Mouse (Mus musculus) left cerebral cortex, postnatal 14 days (tissue): ENCODE data around the gene Ubb. TPM values are rescaled to one million over a fixed set of nuclear protein-coding genes. Genes with fewer than 3 reads are reported as not detected.

Experiments
- DNase-seq, 2 experiments: peaks; one replicate each; pipeline ENCODE4 v3.0.0; 2021 to 2022; ENCODE audit warnings: low spot score in 2 of 2, mixed read lengths in 1 of 2
- intact Hi-C: fragments of 180-260 bp; cut with DNase I; formaldehyde crosslinking; loops from one replicate; pipeline ENCODE4 v1.15.1; 2025
- total RNA-seq, 2 experiments: library from RNA; stranded (reverse); gene quantifications; 2 replicates each; pipeline ENCODE4 v1.2.3; 2021

Ubb gene
- total RNA-seq, 2 experiments from 2014 or later, result 1,710 to 1,861 TPM

GRCm38 (mm10) chr11:62543991-62544390 is 7.0 kb upstream of the Ubb start:
- DNase-seq, result no peak
- intact Hi-C loops, result no loop called here

- peak; percentile 26 to 62 for DNase-seq
- intact Hi-C loops, result no loop called here
These were observed 1.2 kb upstream of the Ubb start for GRCm38 (mm10) chr11:62549782-62550181.

- intact Hi-C loops, result no loop called here
- peak; percentile 50 to 64 for DNase-seq
These were observed 715 bp upstream of the Ubb start for GRCm38 (mm10) chr11:62550227-62550685.

- intact Hi-C loops, result no loop called here
- DNase-seq, result peak; percentile 90 to 91
These were observed 502 bp downstream of the Ubb start for GRCm38 (mm10) chr11:62551226-62552119.

GRCm38 (mm10) chr11:62553186-62553585 is 2.2 kb downstream of the Ubb start:
- DNase-seq, result no peak
- intact Hi-C loops, result no loop called here

- intact Hi-C loops, result no loop called here
These were observed 2.7 kb downstream of the Ubb start for GRCm38 (mm10) chr11:62553633-62554032.

GRCm38 (mm10) chr11:62554163-62554855 is 3.3 kb downstream of the Ubb start:
- no peak for DNase-seq
- intact Hi-C loops, result no loop called here

More at GRCm38 (mm10) chr11:62553633-62554032, 2.7 kb downstream of the Ubb start:
- no peak for DNase-seq

GRCm38 (mm10) chr11:62554934-62555517 is 4.1 kb downstream of the Ubb start:
- intact Hi-C loops, result no loop called here
- DNase-seq, result no peak

GRCm38 (mm10) chr11:62555896-62556412 is 5.0 kb downstream of the Ubb start:
- DNase-seq, result no peak
- intact Hi-C loops, result no loop called here

- DNase-seq, result no peak
- intact Hi-C loops, result no loop called here
These were observed 6.2 kb downstream of the Ubb start for GRCm38 (mm10) chr11:62557205-62557604.

GRCm38 (mm10) chr11:62558152-62558551 is 7.2 kb downstream of the Ubb start:
- no peak for DNase-seq
- intact Hi-C loops, result no loop called here

- no peak for DNase-seq
- intact Hi-C loops, result no loop called here
These were observed 8.1 kb downstream of the Ubb start for GRCm38 (mm10) chr11:62558961-62559646.

- intact Hi-C loops, result no loop called here
- no peak for DNase-seq
These were observed 9.6 kb downstream of the Ubb start for GRCm38 (mm10) chr11:62560463-62561016.

GRCm38 (mm10) chr11:62563590-62563989 is 12.6 kb downstream of the Ubb start:
- intact Hi-C loops, result no loop called here
- no peak for DNase-seq

GRCm38 (mm10) chr11:62565747-62566146 is 14.8 kb downstream of the Ubb start:
- no peak for DNase-seq
- intact Hi-C loops, result no loop called here

GRCm38 (mm10) chr11:62566211-62566610 is 15.2 kb downstream of the Ubb start:
- intact Hi-C loops, result no loop called here
- no peak for DNase-seq

GRCm38 (mm10) chr11:62568300-62568699 is 17.3 kb downstream of the Ubb start:
- DNase-seq, result no peak
- intact Hi-C loops, result no loop called here

- no peak for DNase-seq
- intact Hi-C loops, result no loop called here
These were observed 23.2 kb downstream of the Ubb start, which contains the start of gene Trpv2 for GRCm38 (mm10) chr11:62573959-62574702. Trpv2 (plus strand) TSS chr11:62574486.
